Mouse (Mus musculus): ENCODE results near the gene Xbp1.

The Xbp1 gene

DNA sequence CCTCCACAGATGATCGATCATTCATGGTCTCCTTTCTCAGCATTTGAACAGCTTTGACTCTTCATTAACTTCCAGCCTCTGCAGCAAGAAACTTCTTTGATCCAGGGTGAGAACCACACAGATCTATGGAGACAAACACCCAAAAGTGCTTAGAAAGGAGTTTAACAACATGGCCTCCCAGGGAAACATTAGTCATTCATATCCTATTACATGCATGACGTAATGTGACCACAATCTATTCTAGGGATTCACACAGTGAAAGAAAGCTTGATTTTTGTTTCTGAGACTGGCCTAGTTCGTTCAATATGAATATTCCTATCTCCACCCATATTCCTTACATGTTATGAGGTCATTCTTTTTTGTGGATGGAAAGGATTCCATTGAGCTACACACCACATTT lies 45.1 kb downstream of the Xbp1 start:
- DNase-seq (ENCODE audit: low read depth, low spot score) = no peak
- no peaks in the 10 kb centered on the region for H3K36me3 ChIP-seq (ENCODE audit: control insufficient read depth, insufficient read depth, low read length, poor library complexity, severe bottlenecking)

DNA sequence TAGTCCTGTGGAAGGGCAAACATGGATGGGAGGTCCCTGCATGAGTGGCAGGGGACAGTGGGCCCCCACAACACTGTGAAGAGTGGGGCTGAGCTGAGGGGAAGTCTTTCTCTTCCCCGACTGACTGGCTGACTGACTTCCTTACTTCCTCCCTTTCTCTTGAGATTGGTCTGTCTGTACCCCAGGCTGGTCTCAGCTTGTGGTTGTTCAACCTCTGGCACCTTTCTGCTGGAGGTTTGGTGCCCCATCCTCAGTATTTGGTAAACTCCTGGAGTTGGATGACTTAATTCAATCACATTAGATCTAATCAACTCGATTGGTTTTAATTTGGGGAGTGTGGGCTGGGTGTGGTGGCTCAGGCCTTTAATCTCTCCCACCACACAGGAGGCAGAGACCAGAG lies 46.0 kb downstream of the Xbp1 start:
- H3K27me3 ChIP-seq (ENCODE audit: control insufficient read depth, insufficient read depth, low read length, poor library complexity, severe bottlenecking) = no peaks in the 10 kb centered on the region; the same call in 1 of the 2 replicates
- no peaks in the 10 kb centered on the region for H3K36me3 ChIP-seq (ENCODE audit: control insufficient read depth, insufficient read depth, low read length, poor library complexity, severe bottlenecking)
- DNase-seq (ENCODE audit: low read depth, low spot score) = peak; percentile 23

More for the DNA sequence above, 45.1 kb downstream of the Xbp1 start:
- no peaks in the 10 kb centered on the region; the same call in 1 of the 2 replicates for H3K27me3 ChIP-seq (ENCODE audit: control insufficient read depth, insufficient read depth, low read length, poor library complexity, severe bottlenecking)

DNA sequence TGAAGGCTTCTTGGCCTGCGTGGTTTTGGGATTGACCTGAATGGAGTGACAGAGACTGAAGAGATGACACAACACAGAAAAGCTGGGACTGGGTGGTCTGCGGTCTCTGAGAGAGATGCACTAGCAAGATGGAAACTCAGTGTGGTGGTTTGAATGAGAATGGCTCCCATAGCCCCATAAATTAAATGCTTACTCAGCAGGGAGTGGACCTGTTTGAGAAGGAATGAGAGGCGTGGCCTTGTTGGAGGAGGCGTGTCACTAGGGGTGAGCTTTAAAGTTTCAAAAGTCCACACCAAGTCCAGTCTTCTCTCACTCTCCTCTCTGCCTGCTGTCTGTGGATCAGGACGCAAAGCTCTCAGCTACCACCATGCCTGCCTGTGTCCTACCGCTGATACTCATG lies 47.2 kb downstream of the Xbp1 start:
- H3K36me3 ChIP-seq (ENCODE audit: control insufficient read depth, insufficient read depth, low read length, poor library complexity, severe bottlenecking) = no peaks in the 10 kb centered on the region
- DNase-seq (ENCODE audit: low read depth, low spot score) = no peak
- H3K27me3 ChIP-seq (ENCODE audit: control insufficient read depth, insufficient read depth, low read length, poor library complexity, severe bottlenecking) = no peaks in the 10 kb centered on the region; the same call in 1 of the 2 replicates

DNA sequence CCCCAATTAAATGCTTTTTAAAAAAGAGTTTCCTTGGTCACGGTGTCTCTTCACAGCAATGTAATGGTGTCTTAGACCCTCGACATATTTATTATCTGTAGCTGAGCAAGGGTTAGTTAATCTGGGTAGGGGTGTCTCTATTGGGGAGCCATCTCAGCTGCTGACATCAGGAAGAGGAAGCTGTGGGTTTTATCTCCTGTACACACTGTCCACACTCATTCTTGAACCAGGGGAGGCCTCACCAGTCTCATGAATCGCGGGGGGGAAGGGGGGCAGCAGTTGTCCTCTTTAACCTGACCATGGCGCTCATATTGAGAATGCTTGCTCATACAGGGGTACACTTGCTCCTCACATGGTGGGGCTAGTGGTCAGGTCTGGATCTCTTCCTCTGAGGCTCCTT lies 47.6 kb downstream of the Xbp1 start:
- no peak for DNase-seq (ENCODE audit: low read depth, low spot score)
- Histone ChIP-seq H3K27me3 (ENCODE audit: control insufficient read depth, insufficient read depth, low read length, poor library complexity, severe bottlenecking) (no peaks in the 10 kb centered on the region; the same call in 1 of the 2 replicates), H3K36me3 (ENCODE audit: control insufficient read depth, insufficient read depth, low read length, poor library complexity, severe bottlenecking) (no peaks in the 10 kb centered on the region)

DNA sequence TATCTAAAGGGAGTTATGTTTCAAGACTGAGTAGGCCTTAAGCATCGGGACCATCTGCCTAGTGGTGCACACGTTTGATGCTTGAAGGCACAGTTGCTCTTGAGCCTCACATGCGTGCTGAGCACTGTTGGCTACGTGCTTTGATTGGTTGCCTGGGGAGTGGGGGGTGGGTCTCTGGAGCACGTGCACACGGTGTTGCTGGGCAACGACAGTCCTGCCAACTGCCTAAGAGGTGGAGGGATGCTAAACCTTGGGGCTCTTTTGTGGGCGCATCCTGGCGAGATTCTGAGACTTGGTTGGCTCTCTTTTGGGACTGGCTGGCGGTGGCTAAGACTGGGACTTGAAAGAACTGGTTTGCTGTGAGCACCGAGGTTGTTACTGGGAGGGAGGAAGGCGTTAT lies 49.0 kb downstream of the Xbp1 start, which contains the start of gene Ankrd36:
Gene Ankrd36 (plus strand): TSS at position 211 of the 400 bp plus-strand sequence.
- no peaks in the 10 kb centered on the region for H3K36me3 ChIP-seq (ENCODE audit: control insufficient read depth, insufficient read depth, low read length, poor library complexity, severe bottlenecking)
- H3K27me3 ChIP-seq (ENCODE audit: control insufficient read depth, insufficient read depth, low read length, poor library complexity, severe bottlenecking) = no peaks in the 10 kb centered on the region; the same call in 1 of the 2 replicates
- DNase-seq (ENCODE audit: low read depth, low spot score) = no peak

DNA sequence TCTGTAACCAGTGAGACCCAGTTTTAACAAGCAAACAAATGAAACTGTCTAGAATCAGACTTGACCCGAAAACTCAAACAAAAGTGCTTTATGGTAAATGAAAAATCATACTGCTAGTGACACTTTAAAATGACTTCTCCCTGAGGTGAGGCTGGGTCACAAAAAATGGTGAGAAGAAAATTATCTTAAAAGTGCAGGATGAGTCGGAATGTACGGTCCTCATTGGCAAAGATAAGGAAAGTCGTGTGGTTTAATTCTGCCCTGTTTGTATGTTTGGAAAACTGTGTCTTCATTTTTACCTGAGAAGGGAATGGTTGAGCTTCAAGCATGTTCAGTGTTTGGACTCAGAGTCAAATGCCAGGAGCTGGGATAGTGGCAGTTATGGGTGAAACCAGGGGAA lies 51.4 kb downstream of the Xbp1 start:
- H3K27me3 ChIP-seq (ENCODE audit: control insufficient read depth, insufficient read depth, low read length, poor library complexity, severe bottlenecking) = no peaks in the 10 kb centered on the region; the same call in 1 of the 2 replicates
- no peaks in the 10 kb centered on the region for H3K36me3 ChIP-seq (ENCODE audit: control insufficient read depth, insufficient read depth, low read length, poor library complexity, severe bottlenecking)
- DNase-seq (ENCODE audit: low read depth, low spot score) = no peak

DNA sequence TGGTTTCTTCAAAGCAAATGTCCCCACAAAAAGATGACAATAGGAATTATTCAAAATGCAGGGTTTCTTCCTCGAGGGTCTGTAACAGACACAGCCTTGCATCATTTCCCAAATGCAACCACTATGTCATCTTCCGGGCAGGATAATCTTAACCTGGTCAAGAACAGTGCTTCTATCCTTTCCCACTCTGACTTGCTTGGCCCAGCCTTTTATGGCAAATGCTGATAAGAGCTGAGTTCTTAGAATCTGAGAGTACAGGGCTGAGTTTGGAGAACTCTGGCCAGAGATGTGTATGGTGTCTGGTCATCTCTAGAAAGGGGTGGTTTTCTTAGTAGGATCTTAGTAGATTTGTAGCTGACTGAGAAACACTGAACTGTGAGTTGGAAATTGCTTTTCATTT lies 53.4 kb downstream of the Xbp1 start:
- DNase-seq (ENCODE audit: low read depth, low spot score) = no peak
- Histone ChIP-seq H3K27me3 (ENCODE audit: control insufficient read depth, insufficient read depth, low read length, poor library complexity, severe bottlenecking) (no peaks in the 10 kb centered on the region; the same call in 1 of the 2 replicates), H3K36me3 (ENCODE audit: control insufficient read depth, insufficient read depth, low read length, poor library complexity, severe bottlenecking) (no peaks in the 10 kb centered on the region)

DNA sequence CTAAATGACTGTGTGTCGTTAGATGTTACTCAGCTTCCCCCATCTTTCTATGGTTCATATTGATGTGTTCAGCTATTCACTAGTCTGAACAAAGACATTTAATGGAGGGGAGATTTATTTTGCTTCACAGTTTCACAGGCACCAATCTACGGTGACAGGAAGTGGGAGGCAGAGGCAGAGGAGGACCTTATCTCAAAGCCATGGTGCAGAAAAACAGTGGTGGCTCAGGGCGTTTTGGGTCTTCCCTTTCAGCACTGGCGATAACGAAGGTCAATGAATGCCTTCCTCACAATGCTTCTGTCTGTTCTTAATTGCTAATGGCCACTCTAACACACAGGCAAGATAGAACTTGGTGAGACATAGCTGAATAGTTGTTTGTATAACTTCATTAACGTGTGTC lies 54.6 kb downstream of the Xbp1 start:
- no peaks in the 10 kb centered on the region; the same call in 1 of the 2 replicates for H3K27me3 ChIP-seq (ENCODE audit: control insufficient read depth, insufficient read depth, low read length, poor library complexity, severe bottlenecking)
- DNase-seq (ENCODE audit: low read depth, low spot score) = no peak

More for the DNA sequence above, 54.6 kb downstream of the Xbp1 start:
- no peaks in the 10 kb centered on the region for H3K36me3 ChIP-seq (ENCODE audit: control insufficient read depth, insufficient read depth, low read length, poor library complexity, severe bottlenecking)
